Mouse (Mus musculus): ENCODE measurements around the gene Ndel1.
"Not testable (repeated sequence)": the region's sequence is repeated elsewhere in the genome, so short reads cannot be mapped to it uniquely, and the experiment has no call there.

The Ndel1 gene

DNA sequence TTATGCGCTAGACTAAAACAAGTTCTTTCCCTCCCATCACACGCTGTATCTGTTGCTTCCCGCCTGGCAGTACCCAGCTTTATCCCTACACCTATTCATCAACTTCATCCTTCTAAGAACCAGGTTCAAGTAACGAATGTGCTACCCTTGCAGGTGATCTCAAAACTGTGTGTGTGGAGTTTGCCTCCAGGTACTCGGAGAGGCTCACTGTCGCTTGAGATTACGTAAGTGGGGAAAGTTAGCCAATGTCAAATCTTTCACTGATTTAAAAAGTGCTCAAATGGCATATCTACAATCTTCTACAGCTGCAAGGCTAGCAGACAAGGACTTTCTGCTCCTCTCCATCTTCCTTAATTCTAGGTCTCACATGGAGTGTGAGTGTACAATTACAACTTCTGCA lies 20.8 kb downstream of the Ndel1 start:
- no peak for DNase-seq (ENCODE audit: low read depth)

DNA sequence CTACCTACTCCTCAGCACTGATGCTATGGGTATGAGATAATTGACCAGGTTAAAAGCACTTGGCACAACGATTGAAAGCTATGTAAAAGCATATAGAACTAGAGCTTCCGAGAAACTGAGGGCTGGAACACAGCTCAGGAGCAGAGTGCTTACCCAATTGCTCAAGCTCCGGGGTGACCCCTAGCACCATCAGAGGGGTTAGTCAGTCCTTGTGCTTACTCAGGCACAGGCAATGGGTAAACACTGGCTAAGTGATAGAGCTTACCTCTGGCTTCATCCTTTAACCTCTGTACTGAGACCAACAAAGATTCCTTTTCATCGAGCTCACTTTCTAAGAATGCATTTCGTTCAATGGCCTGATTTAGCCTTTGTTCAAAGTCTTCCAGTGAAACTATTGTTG lies 32.1 kb downstream of the Ndel1 start:
- no peak for DNase-seq (ENCODE audit: low read depth)

DNA sequence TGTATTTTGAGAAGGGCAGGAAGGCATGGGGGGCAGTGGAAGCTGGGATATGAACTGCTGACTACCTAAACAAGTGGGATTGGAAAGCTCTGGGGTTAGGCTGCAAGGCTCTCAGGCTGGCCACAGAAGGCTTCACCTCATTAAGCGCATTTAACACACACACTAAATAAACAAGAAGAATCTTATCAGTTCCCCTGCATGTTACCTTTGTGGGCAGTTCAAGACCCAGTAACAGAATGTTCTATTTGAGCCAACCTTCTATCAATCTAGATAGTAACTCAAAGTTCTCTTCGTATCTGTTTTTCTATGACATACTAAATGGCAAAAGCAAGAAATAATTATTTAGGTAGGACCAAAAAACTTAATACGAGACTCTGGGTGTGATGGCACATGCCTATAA lies 36.6 kb downstream of the Ndel1 start:
- no peak for DNase-seq (ENCODE audit: low read depth)

DNA sequence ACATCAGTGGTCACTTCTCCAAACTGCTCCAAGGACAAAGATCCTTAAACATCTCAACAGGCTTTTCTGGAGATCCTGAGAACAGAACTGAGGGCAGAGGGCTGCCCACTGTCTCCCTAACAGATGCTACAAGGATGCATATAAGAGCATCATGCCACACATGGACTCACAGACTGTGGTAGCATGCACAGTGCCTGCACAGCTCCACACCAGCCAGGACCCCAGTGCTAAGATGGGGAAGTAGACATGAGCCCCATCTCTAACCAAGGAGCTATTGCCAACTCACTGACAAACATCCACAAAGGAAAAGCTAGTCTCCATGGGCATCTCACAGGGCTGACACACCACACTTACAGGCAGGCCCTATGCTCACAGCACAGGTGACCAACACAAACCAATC lies 38.1 kb downstream of the Ndel1 start:
- DNase-seq (ENCODE audit: low read depth), result no peak

DNA sequence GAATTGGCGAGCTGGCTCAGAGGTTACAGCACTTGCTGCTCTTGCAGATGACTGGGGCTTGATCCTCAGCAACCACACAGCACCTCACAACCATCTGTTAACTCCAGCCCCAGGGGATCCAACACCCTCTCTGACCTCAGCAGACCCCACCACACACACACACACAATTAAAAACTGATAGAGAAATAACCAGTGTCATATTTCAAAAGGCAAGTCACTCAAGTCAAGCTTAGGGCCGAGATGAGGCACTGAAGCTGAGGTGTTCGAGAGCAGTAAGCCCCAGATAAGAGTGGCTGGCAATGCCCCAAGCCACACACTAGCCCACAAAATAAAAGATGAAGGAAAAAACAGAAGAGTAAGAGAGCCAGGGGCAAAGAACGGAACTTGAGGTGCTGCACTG lies 38.9 kb downstream of the Ndel1 start:
- no peak for DNase-seq (ENCODE audit: low read depth)

DNA sequence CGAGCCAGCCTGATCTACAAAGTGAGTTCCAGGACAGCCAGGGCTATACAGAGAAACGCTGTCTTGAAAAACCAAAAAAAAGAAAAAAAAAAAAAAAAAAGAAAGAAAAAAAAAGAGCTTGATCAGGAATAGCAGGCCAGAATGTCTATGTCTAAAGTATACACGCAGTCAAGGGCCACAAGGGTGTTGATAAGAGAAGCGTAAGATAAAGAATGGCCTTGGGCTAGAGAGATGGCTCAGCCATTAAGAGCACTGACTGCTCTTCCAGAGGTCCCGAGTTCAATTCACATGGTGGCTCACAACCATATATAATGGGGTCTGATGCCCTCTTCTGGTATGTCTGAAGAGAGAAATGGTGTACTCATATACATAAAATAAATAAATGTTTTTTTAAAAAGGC lies 40.1 kb downstream of the Ndel1 start:
- not testable (repeated sequence) for DNase-seq (ENCODE audit: low read depth)

DNA sequence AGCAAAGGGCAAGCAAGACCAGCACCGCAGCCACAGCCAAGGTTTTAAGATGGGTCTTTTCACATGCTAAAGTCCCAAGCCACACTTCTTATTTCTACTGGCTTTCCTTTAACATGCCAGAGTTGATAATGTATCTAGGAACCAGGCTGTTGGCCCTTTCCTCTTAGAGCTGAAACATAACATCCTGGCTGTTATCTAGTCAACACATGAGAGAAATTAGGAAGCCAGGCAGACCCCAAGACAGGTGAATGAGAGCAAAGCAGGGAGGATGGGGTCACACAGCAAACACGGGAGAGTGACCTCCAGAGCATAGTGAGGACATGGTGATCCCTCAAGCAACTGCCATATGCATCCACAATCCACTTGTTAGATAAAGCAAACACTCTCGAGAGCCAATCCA lies 44.9 kb downstream of the Ndel1 start:
- DNase-seq (ENCODE audit: low read depth), result no peak

DNA sequence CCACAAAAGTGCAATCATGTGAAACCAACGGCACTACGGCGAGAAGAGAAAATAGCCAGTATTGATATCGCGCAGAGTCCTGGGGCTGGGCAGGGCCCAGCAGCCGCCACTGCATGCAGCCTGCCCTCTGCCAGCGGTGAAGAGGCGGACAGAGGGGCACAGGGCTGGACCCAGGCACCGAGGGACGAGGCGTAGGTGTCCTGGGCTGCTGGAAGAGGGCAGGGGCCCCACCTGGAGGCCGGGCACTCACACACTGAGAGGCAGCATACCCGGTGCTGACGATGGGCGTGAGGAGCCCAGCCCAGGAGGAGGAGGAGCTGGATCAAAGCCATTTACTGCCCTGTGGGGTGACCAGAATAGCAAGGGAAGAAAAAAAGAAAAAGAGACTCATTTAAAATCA lies 49.3 kb downstream of the Ndel1 start:
- no peak for DNase-seq (ENCODE audit: low read depth)

DNA sequence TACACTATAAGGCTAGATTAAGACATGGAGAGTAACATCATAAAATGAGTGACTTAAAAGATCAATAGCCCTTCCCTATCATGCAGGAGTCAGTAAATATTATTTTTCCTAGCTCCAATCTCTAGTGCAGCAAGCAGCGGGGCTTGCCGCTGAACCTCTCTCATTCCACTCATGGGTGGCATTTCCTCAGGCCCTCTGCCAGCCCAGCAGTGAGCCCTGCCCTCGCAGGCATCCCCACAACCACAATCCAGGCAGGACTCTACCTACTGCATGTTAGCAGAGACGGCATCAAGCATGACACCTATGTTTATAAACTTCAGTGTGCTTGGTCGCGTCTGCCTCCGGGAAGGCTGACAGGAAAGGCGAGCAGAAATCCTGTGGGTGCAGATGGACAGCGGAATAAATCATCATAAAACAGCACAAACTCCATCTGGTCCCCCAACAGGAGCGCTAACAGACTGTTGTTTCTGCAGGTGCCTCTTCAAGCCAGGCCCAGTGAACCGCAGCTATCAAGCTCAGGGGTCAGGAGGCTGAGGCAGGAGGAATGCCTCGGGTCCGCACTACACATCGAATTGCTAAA lies 52.3 kb downstream of the Ndel1 start:
- DNase-seq (ENCODE audit: low read depth), result no peak

DNA sequence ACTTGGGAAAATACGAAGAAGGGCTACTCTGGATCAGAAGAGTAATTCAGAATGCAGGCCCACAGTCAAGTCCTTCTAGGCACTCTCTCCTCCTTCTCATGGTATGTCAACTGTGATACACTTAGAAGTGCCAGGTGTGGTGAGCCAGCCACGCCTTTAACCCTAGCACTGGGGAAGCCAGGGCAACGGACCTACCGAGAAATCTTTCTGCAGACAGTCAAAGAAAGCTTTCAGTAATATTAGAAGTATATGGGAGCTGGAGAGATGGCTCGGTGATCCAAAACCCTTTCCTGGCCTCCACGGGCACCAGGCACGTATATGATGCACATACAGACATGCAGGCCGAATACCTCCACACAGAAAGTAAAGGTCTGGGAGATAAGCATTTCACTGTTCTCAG lies 53.2 kb downstream of the Ndel1 start:
- DNase-seq (ENCODE audit: low read depth), result no peak

DNA sequence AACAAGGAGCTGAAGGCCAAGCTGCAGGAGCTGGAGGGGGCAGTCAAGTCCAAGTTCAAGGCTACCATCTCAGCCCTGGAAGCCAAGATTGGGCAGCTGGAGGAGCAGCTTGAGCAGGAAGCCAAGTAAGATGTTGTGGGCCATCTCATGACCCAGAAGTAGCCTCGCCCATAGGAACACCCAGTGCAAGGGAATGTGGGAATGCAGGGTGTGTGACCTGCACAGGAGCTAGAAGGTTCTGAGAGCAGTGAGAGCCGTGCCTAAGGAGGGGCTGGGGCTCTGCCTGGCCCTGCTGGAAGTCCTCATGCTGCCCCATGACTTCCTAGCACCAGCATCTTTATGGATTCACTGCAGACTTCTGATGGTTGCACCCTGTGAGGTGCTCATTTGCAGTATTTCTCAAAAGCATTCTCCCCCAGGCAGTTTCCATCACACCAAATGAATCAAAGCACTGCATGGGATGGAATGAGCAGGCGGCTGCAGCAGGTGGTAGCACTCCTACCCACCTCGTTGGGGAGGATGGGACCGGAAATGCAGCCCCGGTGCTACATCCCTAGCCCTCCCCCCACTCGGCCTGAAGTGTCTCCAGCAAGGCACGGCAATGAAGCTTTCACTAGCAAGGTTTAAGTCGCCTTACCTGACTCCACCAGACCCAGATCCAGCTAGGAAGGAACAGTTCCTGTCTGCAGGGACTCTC lies 59.6 kb downstream of the Ndel1 start:
- no peak for DNase-seq (ENCODE audit: low read depth)

DNA sequence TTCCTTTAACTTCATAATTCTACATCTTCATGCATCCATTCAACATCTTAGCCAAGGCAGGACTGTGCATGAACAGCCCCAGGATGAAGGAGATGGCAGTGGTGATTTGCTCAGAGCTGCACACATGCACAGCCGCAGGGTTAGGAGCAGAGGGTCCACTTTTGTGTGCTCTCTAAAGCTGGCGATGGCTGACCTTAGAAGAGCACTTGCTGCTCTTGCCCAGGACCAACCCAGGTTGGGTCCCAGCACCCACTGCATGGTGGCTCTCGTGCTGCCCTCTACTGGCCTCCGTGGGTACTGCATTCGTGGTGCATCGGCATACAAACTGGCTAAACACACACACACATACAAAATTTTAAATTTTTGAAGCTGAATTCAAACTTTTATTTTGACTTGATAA lies 63.9 kb downstream of the Ndel1 start:
- DNase-seq (ENCODE audit: low read depth), result peak; percentile 45

DNA sequence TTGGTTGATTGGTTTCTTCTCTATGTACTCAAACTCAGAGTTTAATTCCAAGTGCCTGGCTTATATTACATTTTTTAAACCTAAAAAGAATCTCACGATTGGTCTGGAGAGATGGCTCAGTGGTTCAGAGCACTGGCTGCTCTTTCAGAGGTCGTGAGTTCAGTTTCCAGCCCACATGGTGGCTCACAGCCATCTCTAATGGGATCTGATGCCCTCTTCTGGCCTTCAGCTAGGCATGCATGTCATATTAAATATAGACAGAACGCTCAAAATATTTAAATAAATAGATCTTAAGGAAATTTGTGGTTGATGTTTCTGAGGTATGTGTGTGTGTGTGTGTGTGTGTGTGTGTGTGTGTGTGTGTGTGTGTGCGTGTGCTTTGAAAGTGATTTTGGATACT lies 66.5 kb downstream of the Ndel1 start:
- no peak for DNase-seq (ENCODE audit: low read depth)

DNA sequence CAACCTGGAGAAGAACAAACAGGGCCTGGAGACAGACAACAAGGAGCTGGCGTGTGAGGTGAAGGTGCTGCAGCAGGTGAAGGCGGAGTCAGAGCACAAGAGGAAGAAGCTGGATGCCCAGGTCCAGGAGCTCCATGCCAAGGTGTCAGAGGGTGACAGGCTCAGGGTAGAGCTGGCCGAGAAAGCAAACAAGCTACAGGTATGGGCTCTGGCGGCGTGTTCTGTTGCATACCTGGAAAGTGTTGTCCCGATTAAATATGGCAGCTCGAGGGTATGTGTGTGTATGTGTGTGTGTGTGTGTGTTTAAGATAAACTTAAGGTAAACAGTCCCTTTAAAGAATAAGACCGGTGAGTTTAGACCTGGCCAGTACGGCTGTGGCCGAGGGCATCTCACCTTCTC lies 73.4 kb downstream of the Ndel1 start:
- no peak for DNase-seq (ENCODE audit: low read depth)

DNA sequence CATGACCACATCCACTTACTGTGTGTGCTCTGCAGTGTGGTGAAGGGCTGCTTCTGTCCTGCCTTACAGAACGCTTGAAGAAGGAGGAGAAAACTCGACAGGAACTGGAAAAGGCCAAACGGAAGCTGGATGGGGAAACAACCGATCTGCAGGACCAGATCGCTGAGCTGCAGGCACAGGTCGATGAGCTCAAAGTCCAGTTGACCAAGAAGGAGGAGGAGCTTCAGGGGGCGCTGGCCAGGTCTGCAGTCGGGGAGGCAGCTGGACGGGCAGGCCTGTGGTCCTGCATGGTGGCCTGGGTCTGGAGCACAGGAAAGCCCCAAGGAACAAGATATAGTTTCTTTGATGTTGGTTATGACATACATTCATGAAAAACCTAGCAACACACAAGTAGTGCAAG lies 79.9 kb downstream of the Ndel1 start:
- DNase-seq (ENCODE audit: low read depth), result no peak

DNA sequence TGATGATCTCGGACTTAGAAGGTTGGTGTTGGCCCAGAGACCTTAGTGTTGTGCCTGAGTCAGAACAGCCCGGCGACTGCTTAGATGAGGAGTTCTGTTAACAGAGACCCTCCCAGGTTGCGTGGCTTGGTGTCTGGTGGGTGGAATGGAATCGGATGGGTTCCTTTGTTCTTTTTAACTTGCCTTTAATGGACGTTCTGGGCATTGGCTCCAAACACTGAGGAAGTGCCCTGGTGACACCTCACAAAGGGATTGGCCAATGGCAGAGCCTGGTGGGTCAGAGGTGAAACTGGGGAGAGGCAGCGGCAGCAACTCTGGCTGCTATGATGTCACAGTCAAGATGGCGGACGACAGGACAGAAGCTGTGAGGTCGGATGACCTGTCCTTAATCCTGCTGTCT lies 80.9 kb downstream of the Ndel1 start:
- DNase-seq (ENCODE audit: low read depth), result no peak

DNA sequence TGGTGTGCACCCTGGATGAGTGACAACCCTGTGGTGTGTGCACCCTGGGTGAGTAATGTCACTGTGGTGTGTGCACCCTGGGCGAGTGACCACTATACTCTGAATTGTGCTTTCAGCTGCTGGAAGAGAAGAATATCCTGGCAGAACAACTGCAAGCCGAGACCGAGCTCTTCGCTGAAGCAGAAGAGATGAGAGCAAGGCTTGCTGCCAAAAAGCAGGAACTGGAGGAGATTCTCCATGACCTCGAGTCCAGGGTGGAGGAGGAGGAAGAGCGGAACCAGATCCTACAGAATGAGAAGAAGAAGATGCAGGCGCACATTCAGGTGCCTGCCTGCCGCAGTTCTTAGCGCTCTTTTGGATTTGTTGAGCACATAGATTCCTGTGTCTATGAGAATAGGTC lies 84.4 kb downstream of the Ndel1 start:
- no peak for DNase-seq (ENCODE audit: low read depth)

DNA sequence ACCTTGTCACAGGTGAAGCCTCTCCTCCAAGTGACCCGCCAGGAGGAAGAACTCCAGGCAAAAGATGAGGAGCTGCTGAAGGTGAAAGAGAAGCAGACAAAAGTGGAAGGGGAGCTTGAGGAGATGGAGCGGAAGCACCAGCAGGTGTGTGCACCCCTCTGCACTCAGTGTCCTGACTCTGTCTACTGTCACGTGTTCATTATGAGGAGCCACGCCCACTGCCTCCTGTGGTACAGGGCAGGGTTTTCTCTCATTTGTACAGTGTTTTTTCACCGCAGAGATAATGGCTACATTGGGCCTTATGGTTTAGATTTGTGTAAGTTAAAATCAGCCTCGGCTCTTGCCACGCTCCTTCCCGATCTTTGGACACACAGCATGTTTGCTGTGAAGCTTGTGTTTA lies 85.8 kb downstream of the Ndel1 start:
- no peak for DNase-seq (ENCODE audit: low read depth)

DNA sequence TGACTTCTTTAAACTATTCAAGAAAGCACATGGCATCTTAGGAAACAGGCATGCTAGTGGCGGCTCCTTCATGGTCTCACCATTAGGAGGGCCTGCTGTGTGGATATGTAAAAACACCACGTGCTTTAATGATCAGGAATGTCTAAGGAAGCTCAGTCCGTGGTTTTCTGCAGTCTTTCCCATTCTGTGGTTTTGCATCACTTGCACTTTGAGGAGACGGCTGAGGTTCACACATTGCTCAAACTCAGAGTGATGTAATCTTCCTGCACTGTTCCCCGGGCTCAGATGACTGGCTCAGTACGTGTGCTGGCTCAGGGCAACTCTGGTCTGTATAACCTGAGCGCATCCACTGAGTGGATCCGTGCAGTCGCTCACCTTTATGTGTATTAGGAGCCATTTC lies 89.3 kb downstream of the Ndel1 start:
- DNase-seq (ENCODE audit: low read depth), result no peak

DNA sequence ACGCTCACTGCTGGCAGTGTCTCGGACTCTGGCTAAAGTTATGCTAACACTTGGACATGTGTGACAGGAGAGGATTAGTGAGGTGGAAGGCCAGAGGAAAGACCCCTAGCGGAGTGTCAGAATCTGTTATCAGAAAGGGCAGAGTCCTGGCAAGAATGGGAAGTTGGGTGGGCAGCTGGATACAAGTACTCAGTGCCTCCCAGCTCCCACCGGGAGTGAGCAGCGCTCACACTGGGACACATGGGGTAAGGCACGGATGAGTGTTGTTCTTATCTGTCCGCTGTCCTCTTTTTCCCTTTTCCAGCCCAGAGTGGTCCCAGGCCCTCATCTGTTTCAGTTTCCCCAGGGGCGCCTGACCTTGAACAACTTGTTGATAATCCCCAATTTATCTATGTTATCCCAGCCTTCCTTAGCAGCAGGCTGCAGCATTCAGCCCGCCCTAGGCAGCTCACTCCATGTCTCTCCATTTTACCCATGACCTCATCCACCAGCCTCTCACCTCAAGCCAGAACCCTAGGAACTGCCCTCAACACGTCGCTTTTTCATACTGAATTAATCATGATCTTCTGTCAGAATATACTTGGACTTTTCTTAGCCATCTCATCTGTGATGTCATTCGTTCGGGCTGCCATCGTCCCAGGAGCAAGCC lies 91.1 kb downstream of the Ndel1 start:
- DNase-seq (ENCODE audit: low read depth), result no peak

DNA sequence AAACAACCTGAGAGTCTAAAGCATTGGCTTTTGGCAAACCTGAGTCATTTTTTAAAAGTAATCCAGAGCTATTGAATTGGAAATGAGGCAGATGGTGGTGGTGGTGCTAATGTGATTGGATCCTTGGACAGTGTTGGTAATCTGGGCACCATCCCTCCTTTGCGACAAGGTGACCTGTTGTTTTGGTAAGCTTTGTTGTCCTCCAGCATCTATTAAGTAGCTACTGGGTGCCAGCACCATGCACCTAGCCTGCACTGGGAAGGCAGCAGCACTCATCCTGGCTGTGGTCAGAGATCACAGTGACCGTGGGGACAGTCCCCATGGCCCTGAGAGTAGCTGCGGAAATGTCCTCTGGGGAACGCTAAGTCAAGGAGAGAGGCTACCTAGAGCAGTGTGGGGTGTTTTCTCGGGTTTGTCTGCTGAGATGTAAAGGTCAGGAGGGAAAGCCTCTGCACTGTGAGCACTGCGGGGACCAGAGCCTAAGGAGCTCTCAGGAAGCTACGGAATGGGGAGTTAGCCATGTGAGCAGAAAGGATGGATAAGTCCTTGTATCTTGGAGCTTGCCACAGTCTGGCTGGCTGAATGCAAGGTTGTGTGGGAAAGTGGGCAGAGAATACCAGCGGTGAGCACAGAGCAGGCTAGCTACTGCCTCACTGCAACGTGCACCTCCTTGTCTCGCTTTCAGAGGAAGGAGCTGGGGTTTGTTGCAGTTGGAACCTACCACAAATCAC lies 91.8 kb downstream of the Ndel1 start:
- no peak for DNase-seq (ENCODE audit: low read depth)

DNA sequence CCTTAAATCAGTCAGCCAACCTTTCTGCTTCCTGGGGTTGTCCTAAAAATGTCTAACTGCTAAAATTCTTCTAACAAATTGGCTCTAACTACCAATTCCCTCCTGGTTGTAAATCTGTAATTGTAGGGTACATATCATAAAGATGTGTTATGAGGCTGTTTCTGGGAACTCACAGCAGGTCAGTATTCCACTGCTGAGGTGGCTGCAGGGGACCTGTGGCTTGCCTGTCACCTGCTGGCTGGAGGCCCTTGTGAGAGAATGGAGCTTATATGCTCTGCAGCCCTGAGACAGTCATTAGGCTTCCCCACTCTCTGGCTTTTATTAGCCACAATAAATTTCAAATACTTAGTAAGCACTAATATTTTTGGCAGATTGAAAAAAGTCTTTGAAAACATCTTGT lies 92.8 kb downstream of the Ndel1 start:
- no peak for DNase-seq (ENCODE audit: low read depth)

DNA sequence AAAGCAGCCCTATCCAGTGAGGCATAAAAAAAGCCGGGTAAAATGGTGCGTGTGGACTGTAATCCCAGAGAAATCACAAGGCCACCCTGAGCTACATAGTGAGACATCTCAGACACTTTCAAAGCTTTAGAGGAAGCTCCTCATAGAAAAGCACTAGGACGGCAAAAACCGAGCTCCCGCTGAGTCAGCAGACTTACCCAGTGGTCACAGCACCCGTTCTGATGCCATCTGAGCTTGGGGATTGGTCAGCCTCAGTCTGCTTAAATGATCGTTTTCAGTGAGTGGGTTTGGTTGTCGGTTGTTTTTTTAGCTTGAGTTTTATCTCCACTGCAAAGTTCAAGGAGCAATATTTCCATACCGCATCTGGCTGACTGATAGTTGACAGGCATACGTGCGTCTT lies 93.7 kb downstream of the Ndel1 start:
- DNase-seq (ENCODE audit: low read depth), result no peak

All from c-Kit-positive CD71-positive TER-119-negative erythroid progenitor cells, embryonic 14.5 days (primary cell).